14 mouse cellular contexts compared by ENCODE assay signal in the genomic region with DNA sequence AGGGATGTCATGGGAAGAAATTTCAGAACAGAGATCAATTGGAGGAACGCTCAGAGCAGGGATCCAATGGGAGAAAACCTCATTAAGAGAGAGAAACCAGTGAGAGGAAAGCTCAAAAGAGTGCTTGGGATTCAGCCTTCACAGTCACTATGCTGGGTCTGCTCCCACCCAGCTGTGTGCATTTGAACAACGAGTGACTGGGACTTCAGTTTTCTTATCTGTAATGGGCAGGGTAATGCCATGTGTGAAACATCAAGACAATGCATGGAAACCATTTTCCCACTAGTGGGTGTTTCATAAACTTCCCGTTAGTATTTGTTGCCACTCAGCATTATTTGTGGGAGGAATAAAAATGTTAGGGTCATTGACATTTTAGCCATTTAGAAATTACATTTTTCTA.
"Had no signal": no experiment of that assay in that cellular context is flagged by ENCODE, and none has a peak within 500 bp of the region (broad histone marks: within the 10 kb centered on the region; RNA-seq: fewer than 3 reads in every experiment).

No protein-coding gene starts in this region.

- H3K36me3 ChIP-seq: limb, embryonic 10.5 days; limb, embryonic 13.5 days; midbrain, embryonic 10.5 days; midbrain, embryonic 13.5 days had no signal

- H3K27ac ChIP-seq: limb, embryonic 10.5 days; limb, embryonic 13.5 days; midbrain, embryonic 10.5 days; midbrain, embryonic 13.5 days had no signal

- H3K4me1 ChIP-seq: limb, embryonic 13.5 days had no signal

- H3K9me3 ChIP-seq: limb, embryonic 10.5 days; limb, embryonic 13.5 days; midbrain, embryonic 10.5 days; midbrain, embryonic 13.5 days had no signal

- H3K4me3 ChIP-seq: limb, embryonic 10.5 days; limb, embryonic 13.5 days; midbrain, embryonic 10.5 days; midbrain, embryonic 13.5 days; myocyte had no signal

- H3K9ac ChIP-seq: limb, embryonic 13.5 days; midbrain, embryonic 13.5 days had no signal

- H3K27me3 ChIP-seq: limb, embryonic 13.5 days; midbrain, embryonic 13.5 days had no signal

- H3K4me2 ChIP-seq: limb, embryonic 13.5 days; midbrain, embryonic 13.5 days had no signal

- DNase-seq: kidney, adult 8-10 months; kidney, postnatal 25 days; lung, adult 2 months; lung, postnatal 14 days; lung, postnatal 4 days; thymus, adult 18-20 months; thymus, postnatal 36 days had no signal

- ATAC-seq: intestine, postnatal 0 days; midbrain, embryonic 13.5 days; midbrain, embryonic 16.5 days had no signal
